Mouse (Mus musculus): ENCODE data around the gene Medag.

GRCm38 (mm10) chr5:149426525-149426924 lies 15.0 kb downstream of the Medag start:
- TF ChIP-seq CTCF (IDR thresholded peaks at IDR 0.05) (no peak), POLR2A (IDR thresholded peaks at IDR 0.05; ENCODE audit: insufficient read depth, low read depth, low read length) (no peak)

All from heart, adult 2 months (tissue).